17 mouse cellular contexts compared by ENCODE assay signal in the genomic region with DNA sequence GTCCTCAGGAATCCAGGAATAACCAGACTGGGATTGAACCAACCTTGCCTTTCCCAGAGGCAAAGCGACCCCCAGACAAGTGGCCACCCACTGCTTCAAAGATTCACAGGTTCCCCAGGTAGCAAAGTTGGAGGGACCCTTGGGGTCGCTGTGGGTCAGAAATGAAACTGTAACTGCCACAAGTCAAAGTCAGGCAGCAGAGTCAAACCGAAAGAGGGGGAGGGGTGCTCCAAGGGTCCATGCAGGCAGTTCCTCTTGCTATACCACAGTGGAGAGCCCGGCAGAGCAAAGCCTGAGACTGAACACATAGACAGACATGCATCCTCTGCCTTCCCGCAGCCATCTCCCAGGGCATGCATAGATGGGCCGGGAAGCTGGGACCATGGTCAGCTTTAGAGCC. TPM values are rescaled to one million over a fixed set of nuclear protein-coding genes. Genes with fewer than 3 reads are reported as not detected.
DNase-seq lines count a peak whose midpoint lies in the region; TF ChIP-seq lines count a peak whose summit lies in the region.
"Had no signal": no experiment of that assay in that cellular context is flagged by ENCODE, and none has a peak within 500 bp of the region (broad histone marks: within the 10 kb centered on the region; RNA-seq: fewer than 3 reads in every experiment).

No protein-coding gene starts in this region.

- in situ Hi-C loops in CH12.LX (cut with MboI; ENCODE audit: low pct_ligation_motif_present, low pct_unique_long_range_greater_than_20kb, low sequenced_read_pairs) = no loop called here

- no peak overlapping the region for H3K4me3 ChIP-seq in CH12.LX (replicated peaks in 1 of 3; ENCODE audit: low read depth in 2 of 3, low read length in 2 of 3, poor library complexity in 1 of 3)

- H3K9me3 ChIP-seq in CH12.LX (replicated peaks; ENCODE audit: low read length) = no peaks in the 10 kb centered on the region

- no peaks in the 10 kb centered on the region for H3K79me2 ChIP-seq in CH12.LX (replicated peaks; ENCODE audit: control insufficient read depth, extremely low read depth, insufficient read depth, poor library complexity, severe bottlenecking)

- H3K4me1 ChIP-seq in CH12.LX (ENCODE audit: control insufficient read depth in 1 of 2, insufficient read depth in 2 of 2) = peaks cover 3 to 17% of the 10 kb centered on the region in 2 experiments

- no peak for TF ChIP-seq POLR2A in CH12.LX (IDR thresholded peaks at IDR 0.05; ENCODE audit: low read depth, low read length)

- H3K27me3 ChIP-seq in CH12.LX (replicated peaks) = no peaks in the 10 kb centered on the region

- peak in 1 of 2 experiments; percentile 60; a peak in 2 of 4 replicates for TF ChIP-seq CTCF in CH12.LX (conservative IDR thresholded peaks at IDR 0.05 in 1 of 2, IDR thresholded peaks at IDR 0.05 in 1 of 2; ENCODE audit: low read depth in 2 of 2, low read length in 2 of 2)

- TF ChIP-seq EP300 in CH12.LX (IDR thresholded peaks at IDR 0.05; ENCODE audit: low read length) = peak; percentile 83

- H3K36me3 ChIP-seq in CH12.LX (replicated peaks in 1 of 2; ENCODE audit: control insufficient read depth in 1 of 2, insufficient read depth in 1 of 2, low read length in 1 of 2) = peaks cover 0 to 11% of the 10 kb centered on the region in 2 experiments
- H3K36me3 ChIP-seq: G1E had no signal

- peak; percentile 50 for TF ChIP-seq RAD21 in CH12.LX (IDR thresholded peaks at IDR 0.05; ENCODE audit: low read depth, low read length)

- DNase-seq in A20 (ENCODE audit: low read depth, low spot score) (peak; percentile 26), CH12.LX (ENCODE audit: extremely low read depth) (peak; percentile 73)
- DNase-seq in lung, postnatal 10 days = no peak
- no peak for DNase-seq in urinary bladder, adult 2 months (ENCODE audit: low spot score)
- DNase-seq: adrenal gland, adult 2 months; adrenal gland, adult 8-10 months; adrenal gland, postnatal 10 days; adrenal gland, postnatal 14 days; adrenal gland, postnatal 25 days; adrenal gland, postnatal 36 days; B cell, adult 2 months; cerebellum, adult 11 months; cerebellum, adult 11-12 months; cerebellum, adult 18-20 months; cerebellum, adult 2 months; cerebellum, adult 8-10 months had no signal

- H3K9ac ChIP-seq in CH12.LX (ENCODE audit: insufficient read depth, low read depth) = no peak overlapping the region

- dilution Hi-C loops in CH12.LX (cut with MboI; ENCODE audit: extremely low pct_ligation_motif_present, extremely low pct_unique_long_range_greater_than_20kb, low sequenced_read_pairs) = no loop called here

- peak overlapping the region; percentile 46 for H3K4me2 ChIP-seq in CH12.LX (ENCODE audit: insufficient read depth, low read depth, poor library complexity, severe bottlenecking)

- H3K27ac ChIP-seq in CH12.LX (ENCODE audit: insufficient read depth, low read depth) = no peak overlapping the region

TF ChIP-seq in CH12.LX, 34 proteins besides CTCF, POLR2A, EP300 and RAD21:
- TF ChIP-seq JUND (conservative IDR thresholded peaks at IDR 0.05; ENCODE audit: low read depth, low read length) (peak; percentile 85), JUN (IDR thresholded peaks at IDR 0.05; ENCODE audit: insufficient read depth, low read depth, low read length) (peak; percentile 81), ELF1 (IDR thresholded peaks at IDR 0.05; ENCODE audit: low read depth, low read length) (no peak), RCOR1 (conservative IDR thresholded peaks at IDR 0.05; ENCODE audit: low read depth, low read length) (no peak), POLR2AphosphoS2 (IDR thresholded peaks at IDR 0.05; ENCODE audit: low read depth, low read length) (no peak), IRF4 (IDR thresholded peaks at IDR 0.05; ENCODE audit: low read depth, low read length) (peak; percentile 99), CHD2 (IDR thresholded peaks at IDR 0.05; ENCODE audit: low read length) (peak; percentile 81), SMC3 (IDR thresholded peaks at IDR 0.05; ENCODE audit: low read depth, low read length) (peak; percentile 33; the same call in 1 of the 2 replicates), BHLHE40 (IDR thresholded peaks at IDR 0.05; ENCODE audit: low read depth, low read length) (peak; percentile 31; the same call in 1 of the 2 replicates), MEF2A (IDR thresholded peaks at IDR 0.05; ENCODE audit: borderline replicate concordance, low read depth, low read length) (peak; percentile 42; the same call in 1 of the 2 replicates), USF2 (conservative IDR thresholded peaks at IDR 0.05; ENCODE audit: low read depth, low read length) (no peak)

RNA-seq across cellular contexts. Expression of gene Pank3, which starts 58.0 kb away (rescaled TPM):
- total RNA-seq in CH12.LX (2012; rRNA removed) (18.2 and 22.7 TPM in 2 replicates), CH12.LX (2014; rRNA removed) (36.4 and 40.2 TPM in 2 replicates)
- polyA plus RNA-seq in CH12.LX (2012; ENCODE audit: insufficient read length, low read depth) = 19.6 and 22.5 TPM in 2 replicates
- 16.7 and 17.9 TPM in 2 replicates for polyA plus RNA-seq in urinary bladder, adult 2 months (2012; rRNA removed)

Comparison
In these comparisons a context has a peak if more than half of its experiments do, and no peak if none do; other contexts are left out.
1. DNase-seq: peak in A20 (single experiment) and CH12.LX (single experiment); none in lung, postnatal 10 days (single experiment) and urinary bladder, adult 2 months (single experiment).